Mouse (Mus musculus) induced T-regulatory cell, adult 2 months (primary cell): ENCODE measurements at regions not wholly inside any gene's neighbourhood (a gene's known extent, or its start where the extent isn't known, plus 50 kb on each side); places are given as distances from the start of the nearest gene placed in this dataset.
A peak's percentile ranks its signal among the peaks of the same experiment; 100 is the strongest.

Experiments used
- DNase-seq: peaks from one replicate; pipeline ENCODE4 v3.0.0-alpha.2; 2012; ENCODE audit warnings: low read depth

- DNase-seq: no peak
These were observed 109.6 kb upstream of the Arrdc4 start for GRCm38 (mm10) chr7:68858471-68859210.

- no peak for DNase-seq
These were observed 103.0 kb upstream of the Arrdc4 start for GRCm38 (mm10) chr7:68851981-68852575.

GRCm38 (mm10) chr7:68844606-68845005 lies 95.6 kb upstream of the Arrdc4 start:
- DNase-seq: no peak

GRCm38 (mm10) chr7:68843374-68843773 lies 94.3 kb upstream of the Arrdc4 start:
- peak; percentile 5 for DNase-seq

- peak; percentile 8 for DNase-seq
These were observed 85.1 kb upstream of the Arrdc4 start for GRCm38 (mm10) chr7:68833977-68834791.

GRCm38 (mm10) chr7:68833517-68833916 lies 84.5 kb upstream of the Arrdc4 start:
- DNase-seq: no peak

GRCm38 (mm10) chr7:68829861-68830260 lies 80.8 kb upstream of the Arrdc4 start:
- peak; percentile 57 for DNase-seq

GRCm38 (mm10) chr7:68824399-68824798 lies 75.4 kb upstream of the Arrdc4 start:
- DNase-seq: no peak

GRCm38 (mm10) chr7:68823646-68824045 lies 74.6 kb upstream of the Arrdc4 start:
- peak; percentile 0 for DNase-seq

- DNase-seq: peak; percentile 65
These were observed 74.1 kb upstream of the Arrdc4 start for GRCm38 (mm10) chr7:68823189-68823588.

GRCm38 (mm10) chr7:68814823-68815666 lies 66.0 kb upstream of the Arrdc4 start:
- DNase-seq: no peak

- DNase-seq: no peak
These were observed 60.7 kb upstream of the Arrdc4 start for GRCm38 (mm10) chr7:68809782-68810181.
